Mouse (Mus musculus): ENCODE results near the gene Fam69a.
A peak's percentile ranks its signal among the peaks of the same experiment; 100 is the strongest.

Gene Fam69a

GRCm38 (mm10) chr5:107986967-107987834 is at the start of gene Fam69a:
Fam69a (minus strand) TSS chr5:107987085.
- DNase-seq (ENCODE audit: low spot score in 2 of 2) = peak; percentile 74 to 88

- DNase-seq (ENCODE audit: low spot score in 2 of 2) = no peak
Measured at GRCm38 (mm10) chr5:108035523-108035922, 48.6 kb upstream of the Fam69a start.

- no peak for DNase-seq (ENCODE audit: low spot score in 2 of 2)
Measured at GRCm38 (mm10) chr5:108034194-108034593, 47.3 kb upstream of the Fam69a start.

- no peak for DNase-seq (ENCODE audit: low spot score in 2 of 2)
Measured at GRCm38 (mm10) chr5:108031267-108031666, 44.4 kb upstream of the Fam69a start.

GRCm38 (mm10) chr5:108029968-108030367 is 43.1 kb upstream of the Fam69a start:
- DNase-seq (ENCODE audit: low spot score in 2 of 2) = peak; percentile 17 to 63

- peak in 1 of 2 experiments; percentile 62 for DNase-seq (ENCODE audit: low spot score in 2 of 2)
Measured at GRCm38 (mm10) chr5:108028797-108029536, 42.1 kb upstream of the Fam69a start.

- no peak for DNase-seq (ENCODE audit: low spot score in 2 of 2)
Measured at GRCm38 (mm10) chr5:108028230-108028629, 41.3 kb upstream of the Fam69a start.

GRCm38 (mm10) chr5:108021346-108021745 is 34.5 kb upstream of the Fam69a start:
- no peak for DNase-seq (ENCODE audit: low spot score in 2 of 2)

GRCm38 (mm10) chr5:108019367-108019766 is 32.5 kb upstream of the Fam69a start:
- no peak for DNase-seq (ENCODE audit: low spot score in 2 of 2)

GRCm38 (mm10) chr5:108017232-108017631 is 30.3 kb upstream of the Fam69a start:
- DNase-seq (ENCODE audit: low spot score in 2 of 2) = no peak

- no peak for DNase-seq (ENCODE audit: low spot score in 2 of 2)
Measured at GRCm38 (mm10) chr5:108015422-108015821, 28.5 kb upstream of the Fam69a start.

GRCm38 (mm10) chr5:108014173-108014572 is 27.3 kb upstream of the Fam69a start:
- no peak for DNase-seq (ENCODE audit: low spot score in 2 of 2)

- no peak for DNase-seq (ENCODE audit: low spot score in 2 of 2)
Measured at GRCm38 (mm10) chr5:108009721-108010120, 22.8 kb upstream of the Fam69a start.

- DNase-seq (ENCODE audit: low spot score in 2 of 2) = peak in 1 of 2 experiments; percentile 48
Measured at GRCm38 (mm10) chr5:108005134-108005533, 18.2 kb upstream of the Fam69a start.

- DNase-seq (ENCODE audit: low spot score in 2 of 2) = no peak
Measured at GRCm38 (mm10) chr5:108002734-108003133, 15.8 kb upstream of the Fam69a start.

- DNase-seq (ENCODE audit: low spot score in 2 of 2) = peak; percentile 40 to 78
Measured at GRCm38 (mm10) chr5:108000776-108001548, 14.1 kb upstream of the Fam69a start.

- DNase-seq (ENCODE audit: low spot score in 2 of 2) = no peak
Measured at GRCm38 (mm10) chr5:107997717-107998116, 10.8 kb upstream of the Fam69a start.

GRCm38 (mm10) chr5:107995936-107996335 is 9.1 kb upstream of the Fam69a start:
- DNase-seq (ENCODE audit: low spot score in 2 of 2) = no peak

- DNase-seq (ENCODE audit: low spot score in 2 of 2) = peak; percentile 39 to 40
Measured at GRCm38 (mm10) chr5:107987835-107988251, 958 bp upstream of the Fam69a start.

- DNase-seq (ENCODE audit: low spot score in 2 of 2) = peak; percentile 74 to 80
Measured at GRCm38 (mm10) chr5:107986255-107986966, 474 bp downstream of the Fam69a start.

- no peak for DNase-seq (ENCODE audit: low spot score in 2 of 2)
Measured at GRCm38 (mm10) chr5:107983946-107984345, 2.9 kb downstream of the Fam69a start.
